Mouse (Mus musculus): ENCODE measurements at regions not wholly inside any gene's neighbourhood (a gene's known extent, or its start where the extent isn't known, plus 50 kb on each side); places are given as distances from the start of the nearest gene placed in this dataset.

- in situ Hi-C loops (cut with MboI; ENCODE audit: low sequenced_read_pairs) = loop anchor here (10.0 kb wide), 1 partner anchor 139 kb away; no protein-coding TSS in a partner anchor
Observed at GRCm38 (mm10) chr6:122394160-122394559, 53.8 kb upstream of the Phc1 start.

- in situ Hi-C loops (cut with MboI; ENCODE audit: low sequenced_read_pairs) = loop anchor here (10.0 kb wide), 1 partner anchor 139 kb away; no protein-coding TSS in a partner anchor
Observed at GRCm38 (mm10) chr6:122393231-122393881, 53.0 kb upstream of the Phc1 start.

DNA sequence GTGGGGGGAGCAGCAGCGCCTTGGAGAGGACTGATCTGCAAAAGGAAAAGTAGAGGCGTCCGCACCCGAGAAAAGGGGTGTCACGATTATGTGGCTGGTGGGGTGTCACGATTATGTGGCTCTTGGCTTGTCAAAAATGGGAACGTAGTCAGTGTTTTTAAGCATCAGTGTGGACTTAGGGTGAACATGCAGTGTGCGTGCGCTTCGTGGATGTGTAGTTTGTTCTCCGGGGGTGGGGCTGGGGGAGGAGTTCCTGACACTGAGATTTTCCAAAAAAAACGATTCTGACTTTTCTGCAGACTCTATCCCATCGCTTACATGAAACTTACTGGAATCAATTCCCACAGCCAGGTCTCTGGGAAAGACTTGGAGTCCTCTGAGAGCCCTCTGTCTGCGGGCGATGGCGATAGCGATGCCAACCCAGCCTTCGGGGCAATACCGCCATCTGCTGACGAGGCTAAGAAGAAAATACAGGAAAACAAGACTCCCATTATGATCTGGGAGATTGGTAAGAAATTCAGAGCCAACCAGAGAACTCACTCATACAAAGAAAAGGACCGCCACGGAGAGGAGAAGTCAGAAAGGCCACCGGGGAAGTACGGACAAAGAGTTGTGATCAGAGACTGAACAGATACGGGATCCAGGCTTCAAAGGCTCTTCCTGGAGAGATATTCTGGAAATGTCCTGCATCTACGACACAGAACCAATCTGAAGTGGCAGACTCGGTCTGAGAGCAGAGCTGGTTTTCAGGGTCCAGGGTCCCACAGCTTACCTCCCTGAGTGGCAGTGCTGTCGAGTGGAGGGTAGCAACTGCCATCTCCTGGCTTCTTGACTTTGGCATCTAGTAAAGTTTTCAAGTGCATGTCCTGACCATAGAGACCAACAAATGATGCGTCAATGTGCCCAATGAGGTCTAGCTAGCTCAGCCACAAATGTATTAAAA, 51.6 kb upstream of the Phc1 start:
- in situ Hi-C loops (cut with MboI; ENCODE audit: low sequenced_read_pairs) = loop anchor here (10.0 kb wide), 1 partner anchor 137 kb away; no protein-coding TSS in a partner anchor

- in situ Hi-C loops (cut with MboI; ENCODE audit: low sequenced_read_pairs) = loop anchor here (10.0 kb wide), 1 partner anchor 136 kb away; no protein-coding TSS in a partner anchor
Observed at GRCm38 (mm10) chr6:122391126-122391525, 50.8 kb upstream of the Phc1 start.

GRCm38 (mm10) chr6:122390720-122391119, 50.4 kb upstream of the Phc1 start:
- in situ Hi-C loops (cut with MboI; ENCODE audit: low sequenced_read_pairs) = loop anchor here (10.0 kb wide), 1 partner anchor 136 kb away; no protein-coding TSS in a partner anchor
